8 mouse cellular contexts compared by ENCODE assay signal in genomic region chr7:127966371-127966918, GRCm38 (mm10). TPM values are rescaled to one million over a fixed set of nuclear protein-coding genes. Genes with fewer than 3 reads are reported as not detected.
DNase-seq lines count a peak whose midpoint lies in the region; ATAC-seq and TF ChIP-seq lines count a peak whose summit lies in the region.

No protein-coding gene starts in this region.

- H3K27ac ChIP-seq in kidney, embryonic 14.5 days (ENCODE audit: low read depth, low read length) = peak overlapping the region; percentile 97
- H3K27ac ChIP-seq in forebrain, embryonic 10.5 days = peak overlapping the region; percentile 100
- H3K27ac ChIP-seq in intestine, postnatal 0 days (ENCODE audit: low read depth, low read length) = peak overlapping the region; percentile 95

- peaks cover 26% of the 10 kb centered on the region for H3K36me3 ChIP-seq in kidney, embryonic 14.5 days (ENCODE audit: control insufficient read depth, insufficient read depth, low read length)
- H3K36me3 ChIP-seq in forebrain, embryonic 10.5 days (replicated peaks) = peaks cover 26% of the 10 kb centered on the region
- peaks cover 12% of the 10 kb centered on the region for H3K36me3 ChIP-seq in intestine, postnatal 0 days (ENCODE audit: control insufficient read depth, insufficient read depth)

- peak overlapping the region; percentile 65 for H3K4me2 ChIP-seq in kidney, embryonic 14.5 days (replicated peaks; ENCODE audit: low read depth, low read length)
- peak overlapping the region; percentile 70 for H3K4me2 ChIP-seq in intestine, postnatal 0 days (replicated peaks; ENCODE audit: low read depth)

- in situ Hi-C loops in Patski (cut with MboI; ENCODE audit: low pct_unique_long_range_greater_than_20kb) = no loop called here

- peaks cover 18% of the 10 kb centered on the region for H3K4me1 ChIP-seq in kidney, embryonic 14.5 days (ENCODE audit: control insufficient read depth, insufficient read depth, low read length)
- peaks cover 24% of the 10 kb centered on the region for H3K4me1 ChIP-seq in forebrain, embryonic 10.5 days
- peaks cover 4% of the 10 kb centered on the region; the same call in 1 of the 2 replicates for H3K4me1 ChIP-seq in intestine, postnatal 0 days (replicated peaks; ENCODE audit: control insufficient read depth, insufficient read depth, low read length)

- DNase-seq in kidney, postnatal 36 days = no peak
- DNase-seq in Patski (ENCODE audit: low read depth, low spot score) = peak; percentile 10
- DNase-seq in forebrain, embryonic 10.5 days (ENCODE audit: extremely low spot score, low spot score) = peak; percentile 22
- DNase-seq in naive thymus-derived CD4-positive, alpha-beta T cell, adult 2 months (ENCODE audit: low read depth) = peak; percentile 58
- DNase-seq in spleen, postnatal 36 days (ENCODE audit: low spot score in 2 of 2) = no peak
- DNase-seq in right cerebral cortex, postnatal 14 days = no peak

- H3K9me3 ChIP-seq in kidney, embryonic 14.5 days (ENCODE audit: control insufficient read depth, low read length) = no peaks in the 10 kb centered on the region
- H3K9me3 ChIP-seq in forebrain, embryonic 10.5 days = no peaks in the 10 kb centered on the region
- no peaks in the 10 kb centered on the region for H3K9me3 ChIP-seq in intestine, postnatal 0 days (ENCODE audit: control insufficient read depth)

- peak overlapping the region; percentile 99 for H3K9ac ChIP-seq in kidney, embryonic 14.5 days (ENCODE audit: low read depth, low read length)
- peak overlapping the region; percentile 94 for H3K9ac ChIP-seq in intestine, postnatal 0 days (ENCODE audit: low read depth, low read length)

- POLR2A ChIA-PET in Patski (lab: Charles Lee) = interaction anchor here (0.6 to 1.5 kb wide), 9 partner anchors 8 to 310 kb away, joined by 3 to 8 read pairs (median 3); no protein-coding TSS in a partner anchor

- CTCF ChIA-PET in Patski (lab: Charles Lee) = interaction anchor here (0.7 to 1.3 kb wide), 3 partner anchors 14 to 50 kb away, joined by 3 to 4 read pairs (median 3); no protein-coding TSS in a partner anchor

- ATAC-seq in kidney, embryonic 14.5 days (ENCODE audit: low FRiP score, low TSS enrichment) = peak; percentile 26
- no peak for ATAC-seq in Patski
- no peak for ATAC-seq in intestine, postnatal 0 days

- no peaks in the 10 kb centered on the region for H3K27me3 ChIP-seq in kidney, embryonic 14.5 days (ENCODE audit: control insufficient read depth, insufficient read depth, low read length)
- no peaks in the 10 kb centered on the region for H3K27me3 ChIP-seq in Patski
- H3K27me3 ChIP-seq in forebrain, embryonic 10.5 days (ENCODE audit: poor library complexity, severe bottlenecking) = no peaks in the 10 kb centered on the region
- no peaks in the 10 kb centered on the region for H3K27me3 ChIP-seq in intestine, postnatal 0 days (replicated peaks; ENCODE audit: control insufficient read depth, insufficient read depth, low read length)

- no peak for TF ChIP-seq CTCF in Patski (IDR thresholded peaks at IDR 0.05)
- no peak for TF ChIP-seq CTCF in intestine, postnatal 0 days (IDR thresholded peaks at IDR 0.05; ENCODE audit: low read depth)

- 7% methylated on average over 10 of the region's 10 CpGs for WGBS in kidney, embryonic 14.5 days
- 18% methylated on average over 10 of the region's 10 CpGs for WGBS in forebrain, embryonic 10.5 days
- 14% methylated on average over 10 of the region's 10 CpGs for WGBS in intestine, postnatal 0 days

- peak overlapping the region; percentile 99 for H3K4me3 ChIP-seq in kidney, embryonic 14.5 days (ENCODE audit: low read length)
- peak overlapping the region; percentile 96 for H3K4me3 ChIP-seq in forebrain, embryonic 10.5 days
- peak overlapping the region; percentile 99 for H3K4me3 ChIP-seq in intestine, postnatal 0 days (ENCODE audit: low read depth, low read length)

RNA-seq across cellular contexts. Expression of gene Fus, which starts 0.8 kb away (rescaled TPM):
- polyA plus RNA-seq in kidney, embryonic 14.5 days (2014; fragmentation: Nextera tagmentation; extraction: Ambion mirVana) = 62.7 and 77.7 TPM in 2 replicates
- 469 TPM for polyA plus RNA-seq in Patski (2021)
- 362 and 407 TPM in 2 replicates for polyA plus RNA-seq in forebrain, embryonic 10.5 days (2016; fragmentation: Nextera tagmentation; extraction: Ambion mirVana)
- polyA plus RNA-seq in intestine, postnatal 0 days (2015; fragmentation: Nextera tagmentation; extraction: Ambion mirVana) = 120 and 132 TPM in 2 replicates

RNA-seq across cellular contexts. Expression of gene Prss36, which starts 19.9 kb away (rescaled TPM):
- polyA plus RNA-seq in kidney, embryonic 14.5 days (2014; fragmentation: Nextera tagmentation; extraction: Ambion mirVana) = 12.1 and 12.4 TPM in 2 replicates
- 6.8 TPM for polyA plus RNA-seq in Patski (2021)
- polyA plus RNA-seq in forebrain, embryonic 10.5 days (2016; fragmentation: Nextera tagmentation; extraction: Ambion mirVana) = 11.5 and 12.5 TPM in 2 replicates
- polyA plus RNA-seq in intestine, postnatal 0 days (2015; fragmentation: Nextera tagmentation; extraction: Ambion mirVana) = 6.3 and 6.6 TPM in 2 replicates

RNA-seq across cellular contexts. Expression of gene Pycard, which starts 27.2 kb away (rescaled TPM):
- 39.5 and 47.3 TPM in 2 replicates for polyA plus RNA-seq in kidney, embryonic 14.5 days (2014; fragmentation: Nextera tagmentation; extraction: Ambion mirVana)
- 0.10 TPM for polyA plus RNA-seq in Patski (2021)
- 6.3 and 6.6 TPM in 2 replicates for polyA plus RNA-seq in forebrain, embryonic 10.5 days (2016; fragmentation: Nextera tagmentation; extraction: Ambion mirVana)
- 537 and 545 TPM in 2 replicates for polyA plus RNA-seq in intestine, postnatal 0 days (2015; fragmentation: Nextera tagmentation; extraction: Ambion mirVana)

RNA-seq across cellular contexts. Expression of gene Prss8, which starts 36.5 kb away (rescaled TPM):
- 44.7 and 47.1 TPM in 2 replicates for polyA plus RNA-seq in kidney, embryonic 14.5 days (2014; fragmentation: Nextera tagmentation; extraction: Ambion mirVana)
- 0.05 TPM for polyA plus RNA-seq in Patski (2021)
- 5.0 and 5.9 TPM in 2 replicates for polyA plus RNA-seq in forebrain, embryonic 10.5 days (2016; fragmentation: Nextera tagmentation; extraction: Ambion mirVana)
- 63.0 and 64.4 TPM in 2 replicates for polyA plus RNA-seq in intestine, postnatal 0 days (2015; fragmentation: Nextera tagmentation; extraction: Ambion mirVana)

RNA-seq across cellular contexts. Expression of gene Trim72, which starts 37.3 kb away (rescaled TPM):
- polyA plus RNA-seq in kidney, embryonic 14.5 days (2014; fragmentation: Nextera tagmentation; extraction: Ambion mirVana) = 0.14 TPM in 1 of 2 replicates, not detected in the other
- 0.17 TPM for polyA plus RNA-seq in Patski (2021)
- polyA plus RNA-seq in forebrain, embryonic 10.5 days (2016; fragmentation: Nextera tagmentation; extraction: Ambion mirVana) = not detected in 2 replicates
- 0.29 and 0.47 TPM in 2 replicates for polyA plus RNA-seq in intestine, postnatal 0 days (2015; fragmentation: Nextera tagmentation; extraction: Ambion mirVana)

Comparison
In these comparisons a context has a peak if more than half of its experiments do, and no peak if none do; other contexts are left out.
1. DNase-seq: peak in Patski (single experiment), forebrain, embryonic 10.5 days (single experiment) and naive thymus-derived CD4-positive, alpha-beta T cell, adult 2 months (single experiment); none in kidney, postnatal 36 days (0 of 2), spleen, postnatal 36 days (0 of 2) and right cerebral cortex, postnatal 14 days (single experiment).
2. RNA of gene Pycard, which starts 27.2 kb away (polyA plus RNA-seq): 537 to 545 TPM in intestine, postnatal 0 days; 39.5 to 47.3 TPM in kidney, embryonic 14.5 days, 6.3 to 6.6 TPM in forebrain, embryonic 10.5 days and 0.10 TPM in Patski (single experiment); every median in the first group is over 10 times any median in the second.
3. Peak in every context shown above with its lines, with median percentiles within 50 percentile points of each other: H3K27ac ChIP-seq and H3K4me3 ChIP-seq.